Mouse (Mus musculus) myocyte (in vitro differentiated cells): ENCODE measurements at regions not wholly inside any gene's neighbourhood (a gene's known extent, or its start where the extent isn't known, plus 50 kb on each side); places are given as distances from the start of the nearest gene placed in this dataset.

ENCODE experiments used
- H3K27me3 ChIP-seq: one replicate; pipeline ENCODE4 v1.6.1; 2011; ENCODE audit not compliant: control insufficient read depth, insufficient read depth, insufficient read length
- H3K36me3 ChIP-seq: one replicate; pipeline ENCODE4 v1.6.1; 2011; ENCODE audit not compliant: control insufficient read depth, insufficient read depth
- H3K4me2 ChIP-seq: one replicate; pipeline ENCODE4 v1.6.1; 2011; ENCODE audit warnings: low read depth, control low read depth
- H3K4me3 ChIP-seq: one replicate; pipeline ENCODE4 v1.5.1; 2011; ENCODE audit warnings: mild to moderate bottlenecking, control low read depth, moderate library complexity
- H3K79me2 ChIP-seq: one replicate; pipeline ENCODE4 v1.6.1; 2011; ENCODE audit not compliant: control insufficient read depth, insufficient read depth
- H3ac ChIP-seq: one replicate; pipeline ENCODE4 v1.6.1; 2011; ENCODE audit not compliant: control insufficient read depth, insufficient read length
- CEBPB ChIP-seq: IDR thresholded peaks from 2 replicates; pipeline ENCODE4 v1.6.1; 2011; ENCODE audit warnings: mild to moderate bottlenecking, moderate library complexity; ENCODE audit not compliant: poor library complexity, insufficient read depth, severe bottlenecking
- E2F4 ChIP-seq: IDR thresholded peaks from one replicate; pipeline ENCODE4 v1.6.1; 2011; ENCODE audit warnings: mild to moderate bottlenecking, control low read depth, moderate library complexity; ENCODE audit not compliant: insufficient read depth
- MAX ChIP-seq: IDR thresholded peaks from one replicate; pipeline ENCODE4 v1.6.1; 2011; ENCODE audit warnings: low read depth, mild to moderate bottlenecking, control low read depth
- MYOD1 ChIP-seq, 3 experiments: IDR thresholded peaks; one replicate each; pipeline ENCODE4 v1.6.1; 2011; ENCODE audit warnings: control low read depth in 2 of 3, low read depth in 2 of 3, mild to moderate bottlenecking in 2 of 3, moderate library complexity in 1 of 3; ENCODE audit not compliant: insufficient read length in 2 of 3, control insufficient read depth in 1 of 3
- MYOG ChIP-seq, 3 experiments: IDR thresholded peaks; one replicate each; pipeline ENCODE4 v1.6.1; 2011; ENCODE audit warnings: control low read depth in 2 of 3, low read depth in 2 of 3, mild to moderate bottlenecking in 2 of 3; ENCODE audit not compliant: insufficient read length in 2 of 3, control insufficient read depth in 1 of 3, insufficient read depth in 1 of 3
- POLR2A ChIP-seq: IDR thresholded peaks from one replicate; pipeline ENCODE4 v1.6.1; 2011; ENCODE audit warnings: low read depth, mild to moderate bottlenecking, control low read depth, moderate library complexity; ENCODE audit not compliant: insufficient read length
- POLR2AphosphoS2 ChIP-seq: IDR thresholded peaks from one replicate; pipeline ENCODE4 v1.6.1; 2011; ENCODE audit warnings: low read depth, control low read depth; ENCODE audit not compliant: insufficient read length
- REST ChIP-seq: IDR thresholded peaks from one replicate; pipeline ENCODE4 v1.6.1; 2011; ENCODE audit warnings: mild to moderate bottlenecking, control low read depth, moderate library complexity; ENCODE audit not compliant: insufficient read depth, insufficient read length
- SRF ChIP-seq: IDR thresholded peaks from one replicate; pipeline ENCODE4 v1.6.1; 2011; ENCODE audit warnings: low read depth; ENCODE audit not compliant: control insufficient read depth, insufficient read length
- TCF12 ChIP-seq: IDR thresholded peaks from one replicate; pipeline ENCODE4 v1.6.1; 2011; ENCODE audit warnings: mild to moderate bottlenecking, control low read depth; ENCODE audit not compliant: poor library complexity, insufficient read depth, severe bottlenecking
- TCF3 ChIP-seq: IDR thresholded peaks from one replicate; pipeline ENCODE4 v1.6.1; 2011; ENCODE audit warnings: low read depth, control low read depth; ENCODE audit not compliant: insufficient read length
- USF1 ChIP-seq: IDR thresholded peaks from one replicate; pipeline ENCODE4 v1.6.1; 2011; ENCODE audit warnings: low read depth, mild to moderate bottlenecking, control low read depth, moderate library complexity

DNA sequence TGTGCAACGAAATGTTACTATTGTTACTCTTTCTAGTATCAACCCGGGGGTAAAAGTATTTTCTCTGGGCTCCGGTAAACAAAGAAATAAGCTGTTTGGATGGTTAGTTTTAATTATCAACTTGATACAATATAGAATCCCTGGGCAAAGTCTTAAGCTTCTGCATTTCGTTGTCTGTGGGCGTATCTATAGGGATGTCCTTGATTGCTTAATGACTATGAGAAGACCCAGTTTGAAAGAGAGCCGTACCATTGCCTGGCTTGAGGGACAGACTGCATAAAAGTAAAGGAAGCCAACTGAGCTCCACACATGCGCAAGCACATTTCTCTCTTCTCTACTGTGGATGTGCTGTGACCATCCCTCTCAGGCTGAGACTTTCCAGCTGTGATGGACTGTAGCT is 80.1 kb upstream of the Nrbf2 start:
- Histone ChIP-seq H3ac (no peak overlapping the region), H3K27me3 (no peaks in the 10 kb centered on the region), H3K4me2 (no peak overlapping the region), H3K79me2 (no peaks in the 10 kb centered on the region), H3K36me3 (no peaks in the 10 kb centered on the region), H3K4me3 (no peak overlapping the region)
- TF ChIP-seq MAX (no peak), CEBPB (no peak), MYOG (IDR thresholded peaks at IDR 0.05; ENCODE audit: control insufficient read depth in 1 of 3, insufficient read depth in 1 of 3, insufficient read length in 2 of 3, low read depth in 2 of 3) (no peak), REST (no peak), USF1 (no peak), SRF (no peak), TCF12 (no peak), POLR2AphosphoS2 (no peak), MYOD1 (IDR thresholded peaks at IDR 0.05; ENCODE audit: control insufficient read depth in 1 of 3, insufficient read length in 2 of 3, low read depth in 2 of 3) (no peak), TCF3 (no peak), POLR2A (no peak), E2F4 (no peak)

DNA sequence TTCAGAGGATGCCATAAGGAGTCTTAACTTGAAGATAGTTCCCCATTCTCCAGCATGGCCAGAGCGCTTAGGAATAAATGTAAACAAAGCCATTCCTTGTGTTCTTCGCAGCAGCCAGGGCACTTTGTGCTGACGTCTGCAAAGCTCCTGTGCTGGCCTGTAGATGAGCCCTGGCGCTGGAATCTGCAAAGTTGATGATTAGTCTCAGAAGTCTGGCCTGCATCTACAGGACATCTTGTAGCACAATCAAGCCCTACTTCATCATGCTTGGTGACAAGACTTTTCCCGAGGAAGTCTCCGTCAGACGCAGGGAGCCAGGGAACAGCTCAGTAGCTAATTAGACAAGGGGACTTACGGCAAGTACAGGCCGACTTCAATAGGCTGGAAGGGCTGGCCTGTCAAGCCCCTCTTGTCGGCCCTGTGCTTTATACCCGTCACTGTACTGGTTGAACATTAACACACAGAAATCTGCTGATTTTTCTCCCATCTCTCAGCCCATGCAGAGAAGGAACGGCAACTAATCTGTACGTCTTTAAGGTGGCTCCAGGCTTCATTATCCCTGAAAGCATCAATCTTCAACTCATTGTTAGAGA is 87.6 kb upstream of the Nrbf2 start:
- H3K27me3 ChIP-seq = no peaks in the 10 kb centered on the region
- H3K4me2 ChIP-seq = no peak overlapping the region
- no peaks in the 10 kb centered on the region for H3K79me2 ChIP-seq
- no peak overlapping the region for H3ac ChIP-seq
- TF ChIP-seq E2F4 (no peak), POLR2AphosphoS2 (no peak), MYOD1 (IDR thresholded peaks at IDR 0.05; ENCODE audit: control insufficient read depth in 1 of 3, insufficient read length in 2 of 3, low read depth in 2 of 3) (no peak), USF1 (no peak), POLR2A (no peak), MAX (no peak), TCF3 (no peak), CEBPB (no peak), MYOG (IDR thresholded peaks at IDR 0.05; ENCODE audit: control insufficient read depth in 1 of 3, insufficient read depth in 1 of 3, insufficient read length in 2 of 3, low read depth in 2 of 3) (no peak), SRF (no peak), TCF12 (no peak), REST (no peak)
- H3K4me3 ChIP-seq = no peak overlapping the region
- H3K36me3 ChIP-seq = no peaks in the 10 kb centered on the region

DNA sequence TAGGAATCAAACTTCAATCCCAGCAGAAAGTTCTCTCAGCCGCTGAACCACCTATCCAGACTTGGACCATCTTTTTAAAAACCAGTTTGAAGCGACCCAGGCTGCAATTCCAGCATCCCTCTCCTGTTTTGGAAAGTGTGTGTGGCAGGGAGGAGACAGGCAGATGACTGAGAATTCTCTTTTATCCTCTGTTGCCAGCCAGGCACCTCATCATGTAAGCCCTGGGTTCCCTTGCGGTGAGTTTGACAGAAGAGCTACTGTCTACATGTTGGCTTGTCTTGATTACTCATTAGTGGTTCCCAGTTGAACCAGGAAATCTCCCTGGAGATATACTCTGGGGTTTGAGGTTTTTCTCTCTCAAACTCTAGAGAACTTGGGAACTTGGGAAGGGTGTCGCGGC is 91.5 kb upstream of the Nrbf2 start:
- no peak overlapping the region for H3K4me3 ChIP-seq
- no peak overlapping the region for H3ac ChIP-seq
- TF ChIP-seq POLR2A (no peak), POLR2AphosphoS2 (no peak), MYOG (IDR thresholded peaks at IDR 0.05; ENCODE audit: control insufficient read depth in 1 of 3, insufficient read depth in 1 of 3, insufficient read length in 2 of 3, low read depth in 2 of 3) (no peak), MAX (no peak), REST (no peak), MYOD1 (IDR thresholded peaks at IDR 0.05; ENCODE audit: control insufficient read depth in 1 of 3, insufficient read length in 2 of 3, low read depth in 2 of 3) (no peak), SRF (no peak), USF1 (no peak), E2F4 (no peak), CEBPB (no peak), TCF12 (no peak), TCF3 (no peak)
- H3K27me3 ChIP-seq = no peaks in the 10 kb centered on the region
- no peaks in the 10 kb centered on the region for H3K36me3 ChIP-seq
- H3K79me2 ChIP-seq = no peaks in the 10 kb centered on the region
- H3K4me2 ChIP-seq = no peak overlapping the region

GRCm38 (mm10) chr10:67377643-67378223 is 92.6 kb upstream of the Nrbf2 start:
- no peaks in the 10 kb centered on the region for H3K79me2 ChIP-seq
- no peaks in the 10 kb centered on the region for H3K36me3 ChIP-seq
- H3K4me2 ChIP-seq = peak overlapping the region; percentile 73
- H3K4me3 ChIP-seq = no peak overlapping the region
- H3ac ChIP-seq = no peak overlapping the region
- no peak for TF ChIP-seq REST
- no peak for TF ChIP-seq MAX
- no peak for TF ChIP-seq MYOD1 (IDR thresholded peaks at IDR 0.05; ENCODE audit: control insufficient read depth in 1 of 3, insufficient read length in 2 of 3, low read depth in 2 of 3)
- TF ChIP-seq POLR2AphosphoS2 = no peak
- TF ChIP-seq E2F4 = no peak
- TF ChIP-seq SRF = no peak
- no peak for TF ChIP-seq USF1
- H3K27me3 ChIP-seq = no peaks in the 10 kb centered on the region

GRCm38 (mm10) chr10:67380174-67380573 is 95.1 kb upstream of the Nrbf2 start:
- Histone ChIP-seq H3K4me2 (no peak overlapping the region), H3ac (no peak overlapping the region), H3K4me3 (no peak overlapping the region), H3K27me3 (no peaks in the 10 kb centered on the region), H3K36me3 (no peaks in the 10 kb centered on the region), H3K79me2 (no peaks in the 10 kb centered on the region)
- TF ChIP-seq POLR2A (no peak), SRF (no peak), MAX (no peak), POLR2AphosphoS2 (no peak), USF1 (no peak), TCF3 (no peak), E2F4 (no peak), MYOD1 (IDR thresholded peaks at IDR 0.05; ENCODE audit: control insufficient read depth in 1 of 3, insufficient read length in 2 of 3, low read depth in 2 of 3) (no peak), MYOG (IDR thresholded peaks at IDR 0.05; ENCODE audit: control insufficient read depth in 1 of 3, insufficient read depth in 1 of 3, insufficient read length in 2 of 3, low read depth in 2 of 3) (no peak), TCF12 (no peak), REST (no peak), CEBPB (no peak)
